Mouse (Mus musculus): Measurements from ENCODE around the gene Aasdh.

The Aasdh gene

GRCm38 (mm10) chr5:76843448-76843847, 61.9 kb downstream of the Aasdh start:
- peak; percentile 61 for DNase-seq (ENCODE audit: low read depth, low spot score)

- peak; percentile 55 for DNase-seq (ENCODE audit: low read depth, low spot score)
Measured at GRCm38 (mm10) chr5:76841859-76842258, 63.5 kb downstream of the Aasdh start.

DNA sequence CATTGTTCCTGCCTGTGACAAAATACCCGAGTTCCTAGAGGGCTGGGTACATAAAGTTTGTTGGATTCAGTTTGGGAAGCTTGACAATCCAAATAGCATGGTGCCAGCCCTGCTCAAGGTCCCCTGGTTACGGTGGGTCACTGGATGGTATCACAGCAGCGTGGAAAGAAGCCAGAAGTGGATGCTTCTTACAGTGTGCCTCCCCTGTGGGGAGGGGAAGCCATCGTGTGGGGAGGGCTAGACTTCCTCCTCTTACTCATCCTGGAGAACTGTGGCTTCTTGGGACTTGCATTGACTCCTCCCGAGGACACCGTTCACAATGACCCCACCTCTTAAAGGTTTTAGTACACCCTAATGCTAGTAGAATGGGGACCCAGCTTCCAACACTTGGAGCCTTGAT, 65.5 kb downstream of the Aasdh start:
- DNase-seq (ENCODE audit: low read depth, low spot score): no peak

GRCm38 (mm10) chr5:76837018-76837417, 68.3 kb downstream of the Aasdh start:
- DNase-seq (ENCODE audit: low read depth, low spot score): peak; percentile 77

DNA sequence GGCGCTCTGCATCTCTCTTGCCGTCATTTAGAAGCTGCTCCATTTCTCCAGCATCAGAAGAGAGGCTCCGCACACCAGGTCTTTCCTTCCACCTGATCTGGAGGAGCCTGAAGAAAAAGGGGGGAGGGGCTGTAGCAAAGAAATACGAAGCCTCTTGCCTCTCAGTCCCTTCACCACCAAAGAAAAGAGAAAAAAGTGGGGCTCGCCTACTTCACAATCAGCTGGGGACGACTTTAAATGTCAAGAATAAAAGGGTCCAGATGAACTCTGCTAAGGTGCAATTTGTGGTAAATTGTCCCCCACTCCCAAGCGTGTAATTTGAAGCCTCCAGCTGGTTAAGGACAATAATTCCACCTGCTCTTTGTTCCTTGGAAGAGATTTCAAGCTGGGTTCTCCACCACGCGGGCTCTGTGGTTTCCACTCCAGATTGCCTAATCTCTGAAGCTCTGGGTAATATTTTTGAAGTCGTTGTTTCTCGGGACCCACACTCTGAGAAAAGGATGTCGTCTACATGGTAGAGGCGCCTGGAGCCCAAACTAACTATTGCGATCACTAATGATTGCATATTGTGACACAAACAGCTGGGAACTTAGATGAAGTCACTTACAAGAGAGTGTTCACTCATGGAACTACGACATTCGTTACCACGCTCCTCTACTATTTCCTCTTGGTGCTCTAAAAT, 72.6 kb downstream of the Aasdh start:
- no peak for DNase-seq (ENCODE audit: low read depth, low spot score)

- no peak for DNase-seq (ENCODE audit: low read depth, low spot score)
Measured at GRCm38 (mm10) chr5:76828527-76829240, 76.6 kb downstream of the Aasdh start.

Measured in ES-CJ7 (cell line).